Mouse (Mus musculus) ovary, postnatal 14 days (tissue): ENCODE data around the gene Rela.
A peak's percentile ranks its signal among the peaks of the same experiment; 100 is the strongest.

Source experiments
- DNase-seq: peaks from one replicate; pipeline ENCODE4 v3.0.0; 2022; ENCODE audit warnings: low spot score

The Rela gene

GRCm38 (mm10) chr19:5637069-5638047 is at the start of gene Rela:
Gene Rela, plus strand, starts transcription at chr19:5637483.
- peak; percentile 88 for DNase-seq

GRCm38 (mm10) chr19:5589159-5589558 is 48.1 kb upstream of the Rela start:
- DNase-seq = no peak

DNA sequence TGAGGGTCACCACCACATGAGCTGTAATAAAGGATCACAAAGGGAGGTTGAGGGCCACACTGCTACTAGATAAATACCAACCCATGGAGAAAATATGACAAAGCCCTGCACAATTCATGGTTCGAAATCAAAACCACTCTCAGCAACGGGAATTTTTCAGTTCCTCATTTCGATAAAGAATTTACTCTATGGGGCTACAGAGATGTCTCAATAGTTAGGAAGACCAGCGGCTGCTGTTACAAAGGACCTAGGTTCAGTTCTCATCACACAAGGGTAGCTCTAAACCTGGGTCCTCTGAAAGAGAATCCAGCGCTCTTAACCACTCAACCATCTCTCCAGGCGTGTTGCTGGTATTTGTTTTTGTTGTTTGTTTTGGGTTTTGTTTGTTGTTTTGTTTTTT is 45.4 kb upstream of the Rela start:
- DNase-seq = no peak

GRCm38 (mm10) chr19:5599224-5599623 is 38.1 kb upstream of the Rela start:
- no peak for DNase-seq

- DNase-seq = peak; percentile 59
These were observed 35.3 kb upstream of the Rela start, which contains the start of gene Rnaseh2c for GRCm38 (mm10) chr19:5601752-5602541. Gene Rnaseh2c, plus strand, starts transcription at chr19:5601873.

- no peak for DNase-seq
These were observed 33.6 kb upstream of the Rela start for GRCm38 (mm10) chr19:5603664-5604063.

GRCm38 (mm10) chr19:5605126-5605525 is 32.2 kb upstream of the Rela start:
- no peak for DNase-seq

GRCm38 (mm10) chr19:5606196-5606595 is 31.1 kb upstream of the Rela start:
- no peak for DNase-seq

DNA sequence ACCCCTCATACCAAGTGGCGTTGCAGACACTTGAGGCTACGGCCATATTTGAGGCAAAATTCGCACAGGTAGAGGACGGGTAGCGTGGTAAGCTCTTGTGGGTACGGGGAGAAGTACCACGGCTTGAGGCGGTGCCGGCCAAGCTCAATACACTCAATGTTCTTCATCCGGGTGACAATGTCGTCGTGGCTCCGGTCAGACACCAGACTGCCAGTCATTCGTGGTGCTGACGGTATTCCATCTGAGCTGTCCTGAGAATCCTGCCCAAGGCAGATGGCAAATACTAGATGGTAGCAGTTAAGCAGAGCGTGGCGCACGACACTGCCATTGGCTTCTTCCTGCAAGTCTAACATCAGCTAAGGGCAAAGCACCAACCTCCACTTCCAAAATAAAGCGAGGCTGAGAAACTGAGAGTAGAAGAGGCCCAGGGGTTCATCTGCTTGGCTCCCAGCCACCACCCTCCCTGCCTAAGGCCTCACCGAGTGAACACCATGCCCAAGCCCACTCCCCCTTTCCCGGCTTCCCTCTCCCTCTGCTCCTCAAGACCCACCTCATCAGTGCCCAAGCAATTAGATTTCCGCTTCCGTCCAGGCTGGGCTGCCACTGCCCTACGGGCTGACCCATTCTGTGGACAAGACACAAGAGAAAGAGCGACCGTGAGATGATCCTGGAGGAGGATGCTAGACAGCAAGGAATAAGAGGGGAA is 29.4 kb upstream of the Rela start:
- DNase-seq = no peak

- DNase-seq = no peak
These were observed 28.6 kb upstream of the Rela start for GRCm38 (mm10) chr19:5608707-5609106.

DNA sequence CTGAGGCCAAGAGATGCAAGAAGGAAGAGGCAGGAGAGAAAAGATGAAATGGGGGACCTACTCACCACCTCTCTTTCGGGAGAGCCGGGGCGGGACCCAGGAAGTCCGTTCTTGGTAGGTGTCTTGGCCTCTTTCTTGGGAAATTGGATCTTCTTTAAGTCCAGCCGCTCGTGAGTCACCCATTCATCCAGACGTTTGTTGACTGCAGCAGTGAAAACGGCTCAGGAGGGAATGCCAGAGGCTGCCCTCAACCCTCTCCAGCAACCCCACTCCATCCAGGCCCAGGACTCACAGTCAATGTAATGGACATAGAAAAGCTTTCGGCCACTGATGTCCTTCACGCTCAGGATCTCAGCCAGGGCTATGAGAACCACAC is 28.1 kb upstream of the Rela start:
- no peak for DNase-seq

DNA sequence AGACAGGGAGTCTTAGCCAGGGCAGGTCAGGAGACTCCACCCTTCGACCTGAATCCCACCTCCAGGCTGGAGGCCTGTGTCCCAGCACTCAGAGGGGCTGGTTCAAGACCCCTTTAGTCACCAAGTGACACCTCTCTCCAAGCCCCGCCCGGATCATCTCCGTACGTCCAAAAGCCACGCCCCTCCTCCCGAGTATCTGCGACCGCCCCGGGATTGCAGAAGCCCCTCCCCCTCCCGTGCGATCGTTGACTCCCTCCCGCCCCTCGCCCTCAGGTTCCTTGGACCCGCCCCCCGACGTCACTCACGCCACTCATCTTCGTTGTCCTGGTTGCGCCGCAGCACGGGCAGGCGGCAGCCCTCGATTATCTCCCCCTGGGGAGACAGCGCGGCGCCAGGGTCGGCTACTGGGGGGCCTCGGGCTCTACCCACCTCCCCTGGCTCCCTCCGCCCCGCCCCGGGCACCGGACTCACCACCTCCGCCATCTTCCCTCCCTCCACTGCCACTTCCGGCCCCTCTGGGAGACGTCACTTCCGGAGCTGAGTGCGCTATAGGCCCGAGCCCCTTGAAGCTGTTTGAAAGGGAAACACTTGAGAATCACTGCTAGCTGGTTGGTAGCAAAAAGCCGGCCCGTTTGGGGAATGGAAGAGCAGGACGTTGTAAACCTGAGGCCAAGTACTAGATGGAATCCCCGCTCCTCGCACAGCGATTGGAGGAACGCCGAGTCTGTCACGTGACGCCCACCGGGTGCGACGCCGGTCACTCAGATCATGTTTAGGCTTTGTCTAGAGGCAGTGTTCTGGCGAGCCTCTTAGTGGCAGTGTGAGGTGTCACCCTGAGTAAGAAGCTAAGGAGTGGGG is 27.5 kb upstream of the Rela start, which contains the start of gene Kat5:
TSS of gene Kat5 (minus strand) at position 691 of the 858 bp plus-strand sequence.
- DNase-seq = peak; percentile 85

GRCm38 (mm10) chr19:5611973-5612372 is 25.3 kb upstream of the Rela start:
- no peak for DNase-seq

DNA sequence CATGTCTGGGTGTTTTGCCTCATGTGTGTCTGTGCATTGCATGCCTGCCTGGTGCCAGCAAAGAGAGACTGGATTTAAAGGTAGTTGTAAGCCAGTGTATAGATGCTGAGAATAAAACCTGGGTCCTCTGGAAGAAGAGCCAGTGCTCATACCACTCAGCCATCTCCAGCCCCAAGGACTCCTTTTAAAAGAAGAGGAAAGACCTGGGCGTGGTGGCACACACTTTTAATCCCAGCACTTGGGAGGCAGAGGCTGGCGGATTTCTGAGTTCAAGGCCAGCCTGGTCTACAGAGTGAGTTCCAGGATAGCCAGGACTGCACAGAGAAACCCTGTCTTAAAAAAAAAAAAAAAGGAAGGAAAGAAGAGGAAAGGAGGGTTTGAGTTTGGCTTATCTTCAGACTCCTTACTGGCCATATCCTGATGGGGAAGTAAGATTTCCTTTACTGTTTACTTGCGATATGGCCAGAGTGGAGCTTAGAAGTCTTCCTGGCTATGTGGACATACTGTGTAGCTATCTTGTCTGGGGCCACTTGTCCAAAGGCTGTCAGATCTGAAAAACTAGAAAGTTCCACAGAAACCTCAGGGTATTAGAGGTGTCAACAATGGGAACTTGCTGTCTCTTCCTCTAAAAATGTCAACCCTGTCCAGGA is 24.4 kb upstream of the Rela start:
- no peak for DNase-seq

DNA sequence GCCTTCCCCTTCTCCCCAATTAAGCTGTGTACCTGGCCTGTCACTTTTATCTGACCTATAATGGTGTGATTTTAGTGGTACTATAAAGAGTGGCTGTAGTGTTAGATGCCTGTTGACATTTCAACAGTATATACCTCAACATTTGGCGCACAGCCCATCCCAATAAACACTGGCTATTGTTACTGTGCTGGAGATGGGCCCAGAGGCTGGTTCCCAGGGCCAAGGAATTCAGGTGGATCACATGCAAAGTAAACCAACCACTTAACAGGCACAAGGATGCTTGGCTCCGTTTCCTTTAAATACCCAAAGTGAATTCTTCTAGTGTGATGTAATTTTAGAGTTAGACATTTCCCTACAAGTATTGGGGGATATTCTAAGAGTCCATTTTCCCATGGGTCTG is 22.3 kb upstream of the Rela start:
- DNase-seq = no peak

DNA sequence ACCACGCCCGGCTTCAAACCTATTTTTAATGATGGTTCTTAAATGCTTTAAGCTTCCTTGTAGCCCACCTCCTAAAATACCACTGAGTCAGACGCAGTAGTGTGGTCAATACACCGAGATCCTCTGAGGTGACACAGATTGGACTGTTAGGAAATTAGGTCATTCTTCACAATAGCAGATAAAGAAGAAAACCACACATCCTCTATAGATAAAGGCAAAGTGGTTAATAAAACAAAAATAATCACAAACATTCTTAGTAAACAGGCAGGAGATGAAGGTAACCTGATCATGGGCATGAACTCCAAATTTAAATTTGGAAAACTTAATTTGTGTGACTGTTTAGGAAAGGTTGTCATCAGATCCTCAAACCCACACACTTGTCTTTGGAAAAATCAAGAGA is 17.3 kb upstream of the Rela start:
- no peak for DNase-seq

DNA sequence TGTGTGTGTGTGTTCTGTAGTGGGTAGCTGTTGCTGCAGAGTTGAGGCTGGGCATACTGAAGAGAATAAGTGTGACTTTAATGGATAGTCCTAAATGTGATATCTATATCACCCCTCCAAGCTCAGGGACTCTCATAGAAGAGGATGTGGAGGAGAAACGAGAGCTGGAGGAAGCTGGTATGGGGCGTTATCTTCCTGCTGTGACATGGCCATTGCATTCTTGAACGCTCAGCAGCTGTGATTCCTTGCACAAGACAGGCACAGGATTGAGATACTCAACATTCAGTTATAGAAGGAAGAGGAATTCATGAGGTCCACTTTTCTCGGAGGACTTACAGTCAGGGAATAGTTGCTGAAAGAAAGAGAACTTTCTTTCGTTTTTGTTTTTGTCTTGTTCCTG is 15.4 kb upstream of the Rela start:
- DNase-seq = no peak

DNA sequence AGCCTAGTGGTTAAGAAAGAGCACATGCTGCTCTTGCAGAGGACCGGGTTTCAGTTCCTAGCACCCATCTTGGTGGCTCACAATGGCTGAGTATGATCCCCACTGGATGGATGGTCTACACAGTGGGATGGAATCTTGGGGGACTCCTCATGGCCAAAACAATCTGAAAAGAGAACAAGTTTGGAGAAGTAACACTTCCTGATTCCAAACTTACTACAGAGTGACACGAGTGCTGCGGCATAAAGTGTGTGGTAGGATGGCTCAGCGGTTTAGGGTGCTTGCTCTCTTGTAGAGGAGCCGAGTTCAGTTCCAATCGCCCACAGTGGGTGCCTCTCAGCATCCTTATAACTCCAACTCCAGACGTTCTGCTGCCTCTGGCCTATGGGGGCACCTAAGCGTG is 12.0 kb upstream of the Rela start:
- DNase-seq = no peak

GRCm38 (mm10) chr19:5629907-5630306 is 7.4 kb upstream of the Rela start:
- DNase-seq = no peak

DNA sequence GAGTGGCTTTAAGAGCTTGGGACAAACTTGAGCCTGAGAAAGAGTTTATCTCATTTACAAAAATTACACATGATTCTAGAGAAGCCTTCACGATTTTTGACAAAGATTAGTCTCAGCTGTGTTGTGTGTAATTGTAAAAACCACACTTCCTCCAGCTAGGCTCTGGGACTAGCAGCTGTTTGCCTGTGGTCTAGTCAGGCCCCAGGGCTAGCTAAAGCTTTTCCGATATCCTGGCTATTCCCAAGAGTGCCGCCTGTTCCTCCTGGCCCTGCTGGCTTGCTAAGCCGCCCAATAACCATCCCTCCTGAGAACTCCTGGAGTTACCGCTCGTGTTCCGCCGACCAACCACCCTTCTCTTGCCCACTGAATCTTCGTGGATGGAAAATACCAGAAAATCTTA is 5.2 kb upstream of the Rela start:
- no peak for DNase-seq

- DNase-seq = no peak
These were observed 1.2 kb upstream of the Rela start for GRCm38 (mm10) chr19:5636036-5636570.
